Mouse (Mus musculus): ENCODE data around the gene Srrm4. TPM values are rescaled to one million over a fixed set of nuclear protein-coding genes. Genes with fewer than 3 reads are reported as not detected.

Gene Srrm4
- total RNA-seq (2021): under 1 TPM; 0.05 to 0.21 TPM
- long read RNA-seq, experiment 1: 0 reads
- long read RNA-seq, experiment 2: 0 reads

GRCm38 (mm10) chr5:116591346-116592048 is at the start of gene Srrm4:
Srrm4 (minus strand) TSS chr5:116591817.
- no peak for DNase-seq (ENCODE audit: low spot score)

- DNase-seq (ENCODE audit: low spot score): no peak
These were observed 1.3 kb upstream of the Srrm4 start for GRCm38 (mm10) chr5:116592801-116593430.

- DNase-seq (ENCODE audit: low spot score): no peak
These were observed 608 bp upstream of the Srrm4 start for GRCm38 (mm10) chr5:116592049-116592800.

GRCm38 (mm10) chr5:116590698-116591097 is 919 bp downstream of the Srrm4 start:
- no peak for DNase-seq (ENCODE audit: low spot score)

- DNase-seq (ENCODE audit: low spot score): no peak
These were observed 2.0 kb downstream of the Srrm4 start for GRCm38 (mm10) chr5:116589631-116590030.

GRCm38 (mm10) chr5:116588836-116589235 is 2.8 kb downstream of the Srrm4 start:
- DNase-seq (ENCODE audit: low spot score): no peak

- DNase-seq (ENCODE audit: low spot score): no peak
These were observed 12.1 kb downstream of the Srrm4 start for GRCm38 (mm10) chr5:116579533-116579932.

- no peak for DNase-seq (ENCODE audit: low spot score)
These were observed 14.5 kb downstream of the Srrm4 start for GRCm38 (mm10) chr5:116577082-116577481.

GRCm38 (mm10) chr5:116573307-116573706 is 18.3 kb downstream of the Srrm4 start:
- DNase-seq (ENCODE audit: low spot score): no peak

- DNase-seq (ENCODE audit: low spot score): no peak
These were observed 19.7 kb downstream of the Srrm4 start for GRCm38 (mm10) chr5:116571936-116572335.

- DNase-seq (ENCODE audit: low spot score): no peak
These were observed 20.3 kb downstream of the Srrm4 start for GRCm38 (mm10) chr5:116571232-116571861.

GRCm38 (mm10) chr5:116570566-116570965 is 21.1 kb downstream of the Srrm4 start:
- DNase-seq (ENCODE audit: low spot score): no peak

GRCm38 (mm10) chr5:116569629-116570028 is 22.0 kb downstream of the Srrm4 start:
- no peak for DNase-seq (ENCODE audit: low spot score)

GRCm38 (mm10) chr5:116568050-116568449 is 23.6 kb downstream of the Srrm4 start:
- no peak for DNase-seq (ENCODE audit: low spot score)

GRCm38 (mm10) chr5:116567298-116567697 is 24.3 kb downstream of the Srrm4 start:
- no peak for DNase-seq (ENCODE audit: low spot score)

GRCm38 (mm10) chr5:116566385-116567045 is 25.1 kb downstream of the Srrm4 start:
- no peak for DNase-seq (ENCODE audit: low spot score)

GRCm38 (mm10) chr5:116565573-116565972 is 26.0 kb downstream of the Srrm4 start:
- DNase-seq (ENCODE audit: low spot score): no peak

GRCm38 (mm10) chr5:116564391-116564790 is 27.2 kb downstream of the Srrm4 start:
- no peak for DNase-seq (ENCODE audit: low spot score)

GRCm38 (mm10) chr5:116563713-116564112 is 27.9 kb downstream of the Srrm4 start:
- no peak for DNase-seq (ENCODE audit: low spot score)

GRCm38 (mm10) chr5:116559091-116559490 is 32.5 kb downstream of the Srrm4 start:
- no peak for DNase-seq (ENCODE audit: low spot score)

- DNase-seq (ENCODE audit: low spot score): no peak
These were observed 35.0 kb downstream of the Srrm4 start for GRCm38 (mm10) chr5:116556614-116557013.

Measured in gastrocnemius, adult 18-20 months (tissue).